Mouse (Mus musculus) left cerebral cortex, adult 6 months (tissue): ENCODE measurements around the gene Actl9. TPM values are rescaled to one million over a fixed set of nuclear protein-coding genes. Genes with fewer than 3 reads are reported as not detected.

Experiments
- long read RNA-seq, 2 experiments: library from polyadenylated mRNA; unstranded; transcript quantifications; one replicate each; pipeline ENCODE4 v2.0.0; 2019 to 2020
- polyA plus RNA-seq: library from polyadenylated mRNA; unstranded; fragments of <200 nt; fragmentation: Nextera tagmentation; gene quantifications from 2 replicates; pipeline ENCODE4 v1.2.3, GENCODE M21; 2021

The Actl9 gene
- polyA plus RNA-seq, result 0.20 TPM in 1 of 2 replicates, not detected in the other
- long read RNA-seq, experiment 1, result 0 reads
- long read RNA-seq, experiment 2, result 0 reads

DNA sequence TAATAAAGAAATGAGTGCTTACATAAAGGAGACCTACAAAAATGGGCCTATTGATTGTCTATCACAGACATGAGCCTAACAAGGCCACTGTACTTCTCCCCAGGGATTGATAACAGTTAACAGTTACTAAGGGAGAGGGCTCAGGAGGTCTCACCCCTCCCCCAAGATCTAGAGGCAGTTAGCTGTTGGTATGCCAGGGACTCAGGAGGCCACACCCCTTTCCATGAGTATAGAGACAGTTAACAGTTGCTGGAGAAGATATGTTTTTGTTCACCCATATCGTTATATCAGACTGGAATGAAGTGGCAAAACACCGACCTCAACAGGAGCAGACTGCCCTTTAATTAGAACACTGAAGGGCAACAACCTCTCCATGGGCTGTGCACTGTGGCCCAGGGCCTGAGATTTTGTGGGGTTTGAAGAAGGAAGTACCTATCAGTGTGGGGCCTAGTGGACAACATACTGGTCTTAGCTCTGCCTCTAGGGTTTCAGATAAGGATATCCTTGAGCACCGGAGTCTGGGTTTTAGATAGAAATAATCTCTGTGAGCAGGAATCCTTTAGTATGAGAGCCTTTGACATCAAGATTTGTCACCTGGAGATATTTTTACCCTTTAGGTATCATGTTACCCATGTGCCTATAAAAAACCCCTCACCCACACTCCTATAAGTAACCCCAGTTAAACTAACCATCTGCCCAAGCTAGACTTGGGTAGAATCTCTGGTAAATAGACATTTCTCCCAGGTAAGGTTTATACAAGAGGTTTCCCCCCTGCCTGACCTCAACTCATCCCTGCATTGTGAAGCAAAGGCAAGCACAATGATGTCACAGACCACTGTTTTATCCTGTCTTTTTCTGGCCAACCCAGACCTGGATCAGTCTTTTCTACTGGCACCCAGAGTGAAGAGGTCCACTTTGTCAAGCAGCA lies at the start of gene Actl9:
Gene Actl9, plus strand, starts transcription at position 878 of the 928 bp plus-strand sequence.

DNA sequence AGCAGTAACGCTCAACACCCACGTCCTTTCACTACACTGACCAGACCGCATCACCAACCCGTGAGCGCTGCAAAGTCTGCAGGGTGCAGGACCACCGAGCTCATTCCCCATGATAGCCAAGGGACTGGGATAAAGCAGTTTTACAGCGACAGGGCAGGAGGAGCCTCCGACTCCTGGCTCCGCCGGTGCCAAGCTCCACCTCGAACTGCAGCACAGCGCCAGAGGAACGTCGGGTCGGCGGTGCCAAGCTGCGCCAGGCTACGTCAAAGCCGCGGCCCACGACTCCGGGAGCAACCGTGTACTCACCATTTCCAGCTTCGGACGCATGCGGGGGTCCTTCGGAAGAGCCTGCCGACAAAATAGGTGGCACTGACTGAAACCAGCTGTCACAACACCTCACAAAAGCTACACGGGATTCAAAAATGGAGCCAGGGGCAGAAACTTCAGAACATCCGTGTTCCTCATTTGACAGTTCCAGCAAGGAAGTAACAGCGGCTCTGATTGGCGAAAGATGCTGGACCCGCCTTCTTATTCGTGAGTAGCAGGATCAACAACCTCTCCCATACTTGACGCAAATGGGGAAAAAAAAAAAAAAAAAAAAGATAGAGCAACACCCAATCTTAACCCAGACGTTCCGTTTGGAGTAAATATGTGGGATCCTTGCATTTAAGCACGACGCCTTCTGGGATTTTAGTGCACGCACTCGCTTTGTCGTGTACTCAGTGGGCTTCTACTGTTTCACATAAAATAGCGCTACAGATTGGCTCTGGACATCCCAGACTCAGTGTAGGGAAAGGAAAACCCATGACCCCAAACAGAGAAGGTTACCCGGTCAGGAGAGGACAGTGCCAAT lies 38.3 kb upstream of the Actl9 start, which contains the start of gene Zfp101:
Gene Zfp101, minus strand, starts transcription at position 460 of the 853 bp plus-strand sequence.

Other genes starting within 250 kb of the Actl9 start
- gene Olfr239, start 241.6 kb upstream of the Actl9 start, polyA plus RNA-seq, result not detected in 2 replicates
- 0.03 and 0.04 TPM in 2 replicates for gene Olfr1564, start 211.2 kb upstream of the Actl9 start, polyA plus RNA-seq
- gene Zfp955a, start 177.8 kb upstream of the Actl9 start, polyA plus RNA-seq, result 3.4 and 4.6 TPM in 2 replicates
- gene Olfr63, start 168.2 kb upstream of the Actl9 start, polyA plus RNA-seq, result 0.01 TPM in 1 of 2 replicates, not detected in the other
- 10.7 and 17.1 TPM in 2 replicates for gene Zfp955b, start 143.4 kb upstream of the Actl9 start, polyA plus RNA-seq
- 6.2 and 9.2 TPM in 2 replicates for gene Zfp81, start 74.0 kb upstream of the Actl9 start, polyA plus RNA-seq
- gene Zfp101, start 38.3 kb upstream of the Actl9 start, polyA plus RNA-seq, result 5.3 and 7.3 TPM in 2 replicates
- gene Adamts10, start 91.3 kb downstream of the Actl9 start, polyA plus RNA-seq, result 1.9 and 2.4 TPM in 2 replicates
- gene Myo1f, start 122.8 kb downstream of the Actl9 start, polyA plus RNA-seq, result 1.2 and 1.5 TPM in 2 replicates
- 29.6 and 40.3 TPM in 2 replicates for gene Zfp414, start 196.2 kb downstream of the Actl9 start, polyA plus RNA-seq
- gene Pram1, start 205.2 kb downstream of the Actl9 start, polyA plus RNA-seq, result not detected in 2 replicates